Mouse (Mus musculus) regulatory T cell (primary cell): ENCODE results near the gene Pax6.

Source experiments
- in situ Hi-C: fragments of 300-600 bp; cut with MboI, MseI; formaldehyde crosslinking; loops from one replicate; pipeline ENCODE4 v1.15.1; 2025; ENCODE audit warnings: high pct_unique_total_duplicates

Gene Pax6

GRCm38 (mm10) chr2:105683771-105684410, 15.2 kb downstream of the Pax6 start:
- in situ Hi-C loops: no loop called here

GRCm38 (mm10) chr2:105684991-105685650, 16.4 kb downstream of the Pax6 start:
- in situ Hi-C loops: no loop called here

GRCm38 (mm10) chr2:105685651-105686050, 17.0 kb downstream of the Pax6 start:
- in situ Hi-C loops: no loop called here

DNA sequence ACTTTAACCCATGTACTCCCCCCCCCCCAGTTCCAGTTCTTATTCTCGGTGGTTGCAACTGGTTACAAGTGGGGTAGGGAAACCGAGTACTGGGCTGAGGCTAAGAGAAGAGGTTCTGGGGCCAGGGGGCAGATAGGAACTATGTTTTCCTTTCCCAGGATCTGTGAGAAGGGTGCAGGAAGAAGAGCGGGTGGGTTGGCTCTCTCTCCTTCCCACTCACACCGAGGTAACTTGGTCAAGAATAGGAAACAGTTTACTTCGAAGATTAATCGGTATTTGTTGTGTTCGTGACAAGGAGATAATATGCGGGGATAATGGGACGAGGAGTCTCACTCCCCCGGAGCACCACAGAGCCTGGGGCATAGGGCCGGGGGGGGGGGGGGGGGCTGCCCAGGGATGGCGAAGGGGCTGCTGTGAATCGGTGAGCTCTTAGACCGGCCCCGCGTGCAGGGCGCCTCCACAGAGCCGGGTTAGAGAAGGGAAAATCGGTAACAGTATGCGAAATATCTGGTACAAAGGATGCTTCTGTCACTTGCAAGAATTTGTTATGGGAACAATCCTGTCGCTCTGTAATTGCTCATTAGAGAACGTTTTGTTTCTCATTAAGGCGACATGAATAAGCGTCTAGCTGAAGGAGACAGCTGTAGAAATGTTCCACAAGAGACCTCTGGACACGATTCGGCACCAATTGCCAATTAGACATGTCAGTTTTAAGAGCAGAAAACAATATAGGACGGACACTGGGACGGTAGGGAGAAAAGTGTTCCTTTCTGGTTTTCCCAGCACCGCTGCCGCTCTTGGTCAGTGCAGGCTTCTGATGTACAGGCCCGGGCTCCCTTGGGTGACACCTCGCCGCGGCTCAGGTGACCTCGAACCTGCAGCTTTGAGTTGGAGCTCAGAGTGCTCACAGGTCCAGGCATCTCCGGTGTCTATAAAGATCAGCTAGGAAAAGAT, 17.9 kb downstream of the Pax6 start:
- in situ Hi-C loops: no loop called here

- in situ Hi-C loops: no loop called here
Observed at GRCm38 (mm10) chr2:105687317-105687991, 18.8 kb downstream of the Pax6 start.

DNA sequence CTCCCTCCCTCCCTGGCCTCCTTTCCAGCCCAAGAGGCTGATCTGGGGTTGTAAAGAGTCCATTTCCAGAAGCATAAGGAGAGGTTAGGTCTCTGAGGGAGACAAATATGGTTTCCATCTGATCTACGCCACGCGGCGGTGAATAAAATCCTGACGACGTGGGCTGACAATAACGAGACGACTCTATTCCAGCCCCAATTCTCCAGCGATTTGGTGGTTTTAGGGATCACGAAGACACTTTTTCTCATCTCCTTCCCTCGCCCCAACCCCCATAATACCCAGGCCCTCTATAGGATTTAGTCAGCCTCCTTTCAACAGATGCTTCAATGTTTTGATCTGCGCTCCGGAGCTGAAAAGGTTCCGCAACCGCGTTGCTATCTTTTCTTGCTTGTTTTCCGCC, 19.3 kb downstream of the Pax6 start:
- in situ Hi-C loops: no loop called here

GRCm38 (mm10) chr2:105688436-105689303, 20.0 kb downstream of the Pax6 start:
- in situ Hi-C loops: no loop called here

DNA sequence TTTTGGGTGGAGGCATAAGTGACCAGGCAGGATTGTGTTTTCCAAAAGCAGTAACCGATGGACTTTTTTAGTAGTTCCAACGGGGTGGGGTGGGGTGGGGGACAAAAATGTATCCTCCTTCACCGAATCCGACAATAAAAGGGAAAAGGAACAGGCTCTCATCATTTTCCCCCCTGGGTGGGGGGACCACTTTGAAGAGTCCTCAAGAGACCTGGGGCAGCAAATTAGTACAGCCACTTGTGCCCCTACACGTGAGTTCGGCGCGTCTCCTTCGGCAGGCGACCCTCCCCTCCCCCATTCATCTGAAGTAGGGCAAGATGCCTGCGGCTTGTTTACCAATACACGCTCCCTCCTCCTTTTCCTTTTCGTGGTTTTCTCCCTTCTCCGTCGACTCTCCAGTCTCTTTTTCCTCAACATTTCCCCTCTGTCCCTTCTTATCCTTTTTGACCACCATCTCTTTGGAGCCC, 20.6 kb downstream of the Pax6 start:
- in situ Hi-C loops: no loop called here

DNA sequence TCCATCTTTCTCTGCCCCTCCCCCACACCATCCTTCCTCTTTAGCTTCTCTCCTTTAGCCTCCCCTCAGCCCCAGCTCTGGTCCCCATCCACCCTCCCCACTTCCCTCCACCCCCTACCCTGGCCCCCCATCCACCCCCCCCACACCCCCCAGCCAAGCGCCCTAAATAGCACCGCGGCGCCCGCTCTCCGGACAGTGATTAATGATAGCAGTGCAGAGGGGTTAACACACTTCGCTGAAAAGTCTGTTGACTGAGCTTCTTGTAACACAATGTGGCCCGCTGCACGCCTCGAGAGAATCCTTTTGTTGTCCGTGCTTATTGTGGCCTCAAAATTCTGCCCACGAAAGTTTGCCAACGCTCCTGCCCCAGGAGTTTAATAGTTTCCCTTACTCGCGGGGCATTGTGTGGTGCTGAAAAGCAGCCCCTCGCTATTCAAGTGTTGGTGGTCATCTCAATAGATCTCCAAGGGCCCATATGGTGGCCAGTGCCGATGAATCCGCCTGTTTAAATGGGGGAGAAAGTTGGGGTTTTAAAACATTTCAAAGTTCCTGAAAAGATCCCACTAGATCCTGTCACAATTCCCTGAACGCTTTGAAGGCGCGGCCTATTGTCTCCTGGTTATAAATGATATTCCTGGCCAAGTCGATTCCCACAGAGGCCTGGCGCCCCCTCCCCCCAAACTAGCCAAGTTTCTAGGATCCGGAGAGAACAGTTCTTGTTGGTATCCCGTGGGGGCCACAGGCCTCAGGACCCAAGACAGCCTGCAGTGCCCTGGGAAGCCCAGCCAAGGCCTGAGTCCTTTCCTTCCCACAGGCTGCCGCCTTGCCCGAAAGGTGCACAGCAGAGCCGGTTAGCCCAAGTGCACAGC, 21.3 kb downstream of the Pax6 start:
- in situ Hi-C loops: no loop called here

DNA sequence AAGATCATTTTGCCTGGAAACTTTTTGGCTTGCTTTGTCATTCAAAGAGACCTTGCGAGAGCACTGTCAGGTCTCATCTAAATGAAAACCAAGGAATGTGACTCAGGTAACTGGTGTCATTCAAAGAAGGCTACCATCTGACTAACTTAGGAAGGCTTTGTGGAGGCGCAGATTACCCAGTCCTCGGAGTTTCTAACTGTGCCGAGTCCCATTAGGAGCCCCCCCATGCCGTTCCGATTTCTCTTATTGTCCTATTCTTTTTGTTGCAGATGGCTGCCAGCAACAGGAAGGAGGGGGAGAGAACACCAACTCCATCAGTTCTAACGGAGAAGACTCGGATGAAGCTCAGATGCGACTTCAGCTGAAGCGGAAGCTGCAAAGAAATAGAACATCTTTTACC, 22.6 kb downstream of the Pax6 start:
- in situ Hi-C loops: no loop called here

- in situ Hi-C loops: no loop called here
Observed at GRCm38 (mm10) chr2:105697741-105698140, 29.0 kb downstream of the Pax6 start.

DNA sequence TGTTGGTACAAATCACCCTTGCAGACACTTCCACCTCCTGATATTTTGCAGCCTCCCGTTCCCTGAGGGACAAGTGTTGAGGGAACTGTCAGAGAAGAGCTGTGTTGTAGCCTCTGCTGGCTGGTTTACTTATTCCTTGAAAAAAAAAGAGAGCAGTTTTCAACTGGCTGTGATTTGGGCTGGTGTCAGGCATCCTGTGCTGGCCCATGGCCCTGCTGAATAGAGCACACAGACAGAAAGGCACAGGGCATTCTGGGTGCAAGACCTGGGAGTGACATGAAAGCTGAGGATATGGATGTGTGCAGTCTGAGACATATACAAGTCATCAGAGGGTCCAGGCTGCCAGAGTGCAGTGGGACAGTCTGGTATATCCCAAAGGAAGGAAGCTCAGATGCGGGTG, 29.9 kb downstream of the Pax6 start:
- in situ Hi-C loops: no loop called here

DNA sequence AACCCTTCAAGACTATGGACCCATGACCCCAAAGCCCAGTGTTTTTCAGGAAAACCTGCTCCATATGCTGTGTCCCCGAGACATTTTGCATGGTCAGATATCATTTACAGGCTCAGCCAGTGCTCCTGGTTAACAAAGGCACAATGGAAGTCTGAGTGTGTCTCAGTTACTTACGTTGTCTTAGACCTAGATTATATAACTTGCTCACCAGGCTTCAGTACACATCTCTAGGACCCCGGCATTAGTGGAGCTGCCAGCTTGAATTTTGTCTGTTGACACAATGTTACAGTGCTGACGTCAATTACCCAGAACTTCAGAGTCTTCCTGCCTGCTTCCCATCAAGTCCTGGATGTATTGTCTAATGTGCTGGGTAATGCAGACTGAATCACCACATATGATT, 33.1 kb downstream of the Pax6 start:
- in situ Hi-C loops: no loop called here

DNA sequence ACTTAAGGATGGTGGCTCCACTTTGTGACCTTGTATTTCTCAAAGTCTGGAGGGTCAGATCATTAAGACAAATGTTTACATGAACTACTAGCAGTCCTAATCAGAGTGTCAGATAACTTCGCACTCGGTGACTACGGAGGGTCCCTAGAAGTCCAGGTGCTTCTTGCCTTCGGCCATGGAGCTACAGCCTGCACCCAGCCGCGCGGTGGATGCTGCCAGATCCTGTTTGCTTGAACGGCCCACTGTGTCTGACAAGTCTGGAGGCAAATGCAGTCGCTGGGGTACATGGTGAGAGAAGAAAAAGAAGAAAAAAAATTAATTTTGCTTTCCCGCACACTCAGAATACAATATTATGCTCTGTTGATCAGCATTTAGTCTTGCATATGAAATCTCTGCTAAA, 33.9 kb downstream of the Pax6 start:
- in situ Hi-C loops: no loop called here

DNA sequence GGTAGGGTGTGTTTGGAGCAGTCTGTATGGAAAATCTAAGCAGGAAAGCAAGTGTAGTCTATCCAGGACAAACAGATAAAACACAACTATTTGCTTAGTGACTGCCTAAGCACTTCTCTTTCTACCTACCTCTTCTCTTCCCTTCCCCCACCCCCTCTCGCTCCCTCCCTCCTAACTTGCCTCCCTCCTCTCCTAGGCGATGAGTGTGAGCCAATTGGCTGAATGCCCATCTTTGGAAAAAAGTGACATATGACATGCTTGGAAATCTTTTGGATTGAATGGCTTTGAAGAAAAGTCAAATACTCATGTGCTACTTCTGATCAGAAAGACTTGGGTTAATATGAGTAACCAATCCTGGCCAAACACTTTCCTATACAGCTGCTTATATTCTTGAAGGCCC, 36.6 kb downstream of the Pax6 start:
- in situ Hi-C loops: no loop called here

- in situ Hi-C loops: no loop called here
Observed at GRCm38 (mm10) chr2:105709126-105709525, 40.4 kb downstream of the Pax6 start.

DNA sequence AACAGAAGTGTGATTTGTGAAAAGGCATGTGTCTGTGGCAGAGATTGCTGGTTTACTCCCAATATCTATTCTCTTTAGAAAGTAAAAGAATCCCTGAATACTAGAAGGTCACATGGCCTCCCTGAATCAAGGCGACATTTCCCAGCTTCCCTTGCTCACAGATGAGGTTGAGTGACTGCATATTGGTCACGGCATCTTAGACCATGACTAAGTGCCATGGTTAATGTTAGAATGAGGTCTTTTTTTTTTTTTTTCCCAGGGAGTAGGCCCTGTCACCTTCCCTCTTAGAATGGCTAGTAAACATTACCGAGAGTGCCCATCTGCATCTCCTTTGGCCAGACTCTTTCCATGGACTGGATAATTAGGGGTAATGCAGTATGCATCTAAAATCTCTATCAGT, 41.8 kb downstream of the Pax6 start:
- in situ Hi-C loops: no loop called here

- in situ Hi-C loops: no loop called here
Observed at GRCm38 (mm10) chr2:105715409-105716115, 46.9 kb downstream of the Pax6 start.

DNA sequence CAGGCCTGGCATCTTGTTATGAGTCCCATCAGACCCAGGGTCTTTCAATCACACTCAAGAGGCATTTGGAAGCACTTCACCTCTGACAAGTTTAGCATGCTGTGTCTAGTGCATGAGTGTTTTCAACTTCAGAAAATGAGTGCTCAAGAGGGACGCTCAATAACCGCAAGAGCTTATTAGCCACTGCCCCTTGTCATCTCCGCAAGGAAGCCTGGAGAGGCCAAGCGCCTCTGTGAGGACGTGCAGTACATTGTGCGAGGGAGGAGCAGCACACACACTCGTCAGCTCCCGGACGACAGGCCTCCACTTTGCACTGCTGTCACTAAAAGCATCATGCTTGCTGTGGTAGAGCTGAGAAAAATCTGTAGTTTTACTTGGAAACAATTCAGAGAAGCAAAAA, 58.0 kb downstream of the Pax6 start:
- in situ Hi-C loops: no loop called here
